Mouse (Mus musculus): Measurements from ENCODE around the gene Mettl6.

Gene Mettl6

GRCm38 (mm10) chr14:31431789-31432330, 63.0 kb downstream of the Mettl6 start:
- peak; percentile 75 for DNase-seq

GRCm38 (mm10) chr14:31429004-31429395, 65.8 kb downstream of the Mettl6 start:
- peak; percentile 69 for DNase-seq

GRCm38 (mm10) chr14:31428211-31429003, 66.4 kb downstream of the Mettl6 start:
- peak; percentile 90 for DNase-seq
